Mouse (Mus musculus) midbrain, embryonic 14.5 days (tissue): ENCODE results near the gene Wnt7a. TPM values are rescaled to one million over a fixed set of nuclear protein-coding genes. Genes with fewer than 3 reads are reported as not detected.

Experiments used
- ATAC-seq: fragments of 200-750 bp; cut with Nextera tagmentation; 2 replicates; pipeline ENCODE4 v1.8.0; 2017; ENCODE audit warnings: moderate number of reproducible peaks, moderate library complexity; ENCODE audit not compliant: low FRiP score, low TSS enrichment
- DNase-seq: peaks from one replicate; pipeline ENCODE4 v3.0.0-alpha.2; 2015
- H3K27ac ChIP-seq: fragments of 300-500 bp; sonication (generic); replicated peaks from 2 replicates; pipeline ENCODE4 v1.5.1; 2014; ENCODE audit warnings: mild to moderate bottlenecking, low read depth, low read length, moderate library complexity
- H3K27me3 ChIP-seq: fragments of 300-500 bp; sonication (generic); 2 replicates; pipeline ENCODE4 v1.6.1; 2014; ENCODE audit warnings: low read length, control low read depth, mixed read lengths; ENCODE audit not compliant: control insufficient read depth, insufficient read depth
- H3K36me3 ChIP-seq: fragments of 300-500 bp; sonication (generic); 2 replicates; pipeline ENCODE4 v1.6.1; 2014; ENCODE audit warnings: low read length, control low read depth; ENCODE audit not compliant: control insufficient read depth, insufficient read depth
- H3K4me1 ChIP-seq: fragments of 300-500 bp; sonication (generic); 2 replicates; pipeline ENCODE4 v1.6.1; 2014; ENCODE audit warnings: mild to moderate bottlenecking, antibody characterized with exemption, low read length, control low read depth; ENCODE audit not compliant: control insufficient read depth, insufficient read depth
- H3K4me2 ChIP-seq: fragments of 300-500 bp; sonication (generic); 2 replicates; pipeline ENCODE4 v1.6.1; 2014; ENCODE audit warnings: mild to moderate bottlenecking, low read length, moderate library complexity
- H3K4me3 ChIP-seq: fragments of 300-500 bp; sonication (generic); replicated peaks from 2 replicates; pipeline ENCODE4 v1.5.1; 2014; ENCODE audit warnings: low read depth, low read length
- H3K9ac ChIP-seq: fragments of 300-500 bp; sonication (generic); replicated peaks from 2 replicates; pipeline ENCODE4 v1.6.1; 2014; ENCODE audit warnings: mild to moderate bottlenecking, low read length, moderate library complexity
- H3K9me3 ChIP-seq: fragments of 300-500 bp; sonication (generic); 2 replicates; pipeline ENCODE4 v1.6.1; 2016; ENCODE audit warnings: low read length, control low read depth, mixed read lengths; ENCODE audit not compliant: control insufficient read depth
- WGBS: fragments of 180-500 bp; shearing (Covaris S2); extraction: QIAGEN DNeasy Blood & Tissue Kit; methylation state at CpG from one replicate; pipeline ENCODE4 v1.1.7; 2014; 5-methylcytosine and 5-hydroxymethylcytosine counted together
- polyA plus RNA-seq: library from polyadenylated mRNA; unstranded; fragments of >200 nt; fragmentation: Nextera tagmentation; extraction: Ambion mirVana; gene quantifications from 2 replicates; pipeline ENCODE4 v1.2.1, GENCODE M21; 2014

Wnt7a gene
- polyA plus RNA-seq, 1 experiment from 2014 or later: 11.3 TPM

DNA sequence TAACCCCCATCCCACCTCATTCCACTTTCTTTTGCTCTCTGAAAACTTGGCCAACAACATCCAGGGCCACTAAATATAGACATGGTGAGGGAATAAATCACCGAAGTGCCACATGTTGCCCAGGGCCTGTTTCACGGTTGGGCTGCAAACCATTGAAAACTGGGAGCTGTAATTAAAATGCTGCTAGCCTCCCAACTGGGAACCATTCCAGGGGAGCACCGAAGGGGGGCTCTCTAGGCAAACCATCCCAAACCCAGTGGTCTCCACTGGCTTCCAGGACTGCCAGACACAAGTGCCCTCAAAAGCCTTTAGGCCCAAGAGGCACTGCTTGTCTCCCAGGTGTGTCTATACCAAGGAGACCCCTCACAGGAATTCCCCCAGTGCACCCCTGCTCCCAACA lies 31.9 kb downstream of the Wnt7a start:
- no peaks in the 10 kb centered on the region for H3K9me3 ChIP-seq
- H3K36me3 ChIP-seq: 0 out of 2 replicates have a peak, but pooled peaks cover 3% of the 10 kb centered on the region
- no peak overlapping the region for H3K9ac ChIP-seq
- no peak overlapping the region for H3K4me2 ChIP-seq
- DNase-seq: peak; percentile 39
- 59% methylated on average over 3 of the region's 3 CpGs for WGBS
- H3K27me3 ChIP-seq: no peaks in the 10 kb centered on the region
- no peak overlapping the region for H3K27ac ChIP-seq
- H3K4me1 ChIP-seq: no peaks in the 10 kb centered on the region
- no peak overlapping the region for H3K4me3 ChIP-seq
- ATAC-seq: no peak

DNA sequence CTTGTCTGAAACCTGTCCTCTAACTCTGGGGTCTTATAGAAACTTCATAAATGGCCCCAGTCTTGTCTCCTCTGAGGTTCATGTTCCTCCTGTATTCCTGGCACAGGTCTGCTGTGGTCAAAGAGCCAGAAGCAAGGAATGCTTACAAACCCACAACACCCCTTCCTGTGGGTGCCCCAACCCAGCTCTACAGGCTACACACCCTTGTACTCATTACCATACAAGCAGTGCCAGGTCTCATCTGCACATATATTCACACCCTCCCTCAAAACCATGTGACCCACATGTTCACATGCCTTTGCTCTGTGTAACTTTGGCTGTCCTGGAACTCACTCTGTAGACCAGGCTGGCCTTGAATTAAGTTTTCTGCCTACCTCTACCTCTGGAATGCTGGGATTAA lies 38.2 kb downstream of the Wnt7a start:
- Histone ChIP-seq H3K27me3 (no peaks in the 10 kb centered on the region), H3K9me3 (no peaks in the 10 kb centered on the region)

DNA sequence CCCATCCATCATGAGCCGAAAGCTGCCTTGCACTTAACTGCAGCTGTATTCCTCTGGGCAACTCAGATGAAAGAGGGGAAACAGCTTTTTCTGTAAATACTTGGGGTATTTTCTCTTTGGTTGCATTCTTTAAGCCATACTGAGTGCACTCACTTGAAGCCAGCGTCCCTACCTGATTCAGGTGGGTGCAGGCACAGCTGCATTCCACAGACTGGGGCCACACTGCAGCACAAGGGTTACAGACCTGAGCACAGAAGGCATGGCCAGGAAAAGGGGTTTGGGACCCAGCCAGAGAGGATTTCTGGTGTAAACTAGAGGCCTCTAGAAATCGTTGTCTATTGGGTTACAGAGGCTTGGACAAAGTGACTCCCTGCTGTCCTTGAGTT lies 38.6 kb downstream of the Wnt7a start:
- Histone ChIP-seq H3K9me3 (no peaks in the 10 kb centered on the region), H3K27me3 (no peaks in the 10 kb centered on the region), H3K4me3 (no peak overlapping the region), H3K36me3 (no peaks in the 10 kb centered on the region), H3K9ac (no peak overlapping the region), H3K27ac (0 out of 2 replicates have a peak overlapping the region, but pooled peaks have one; percentile 4), H3K4me1 (no peaks in the 10 kb centered on the region), H3K4me2 (no peak overlapping the region)
- no peak for DNase-seq
- no peak for ATAC-seq
- WGBS: 49% methylated on average over 3 of the region's 3 CpGs

More for the DNA sequence above, 38.2 kb downstream of the Wnt7a start:
- Histone ChIP-seq H3K4me1 (no peaks in the 10 kb centered on the region), H3K4me3 (no peak overlapping the region), H3K9ac (no peak overlapping the region), H3K36me3 (no peaks in the 10 kb centered on the region), H3K4me2 (no peak overlapping the region), H3K27ac (no peak overlapping the region)
- DNase-seq: no peak
- ATAC-seq: no peak

DNA sequence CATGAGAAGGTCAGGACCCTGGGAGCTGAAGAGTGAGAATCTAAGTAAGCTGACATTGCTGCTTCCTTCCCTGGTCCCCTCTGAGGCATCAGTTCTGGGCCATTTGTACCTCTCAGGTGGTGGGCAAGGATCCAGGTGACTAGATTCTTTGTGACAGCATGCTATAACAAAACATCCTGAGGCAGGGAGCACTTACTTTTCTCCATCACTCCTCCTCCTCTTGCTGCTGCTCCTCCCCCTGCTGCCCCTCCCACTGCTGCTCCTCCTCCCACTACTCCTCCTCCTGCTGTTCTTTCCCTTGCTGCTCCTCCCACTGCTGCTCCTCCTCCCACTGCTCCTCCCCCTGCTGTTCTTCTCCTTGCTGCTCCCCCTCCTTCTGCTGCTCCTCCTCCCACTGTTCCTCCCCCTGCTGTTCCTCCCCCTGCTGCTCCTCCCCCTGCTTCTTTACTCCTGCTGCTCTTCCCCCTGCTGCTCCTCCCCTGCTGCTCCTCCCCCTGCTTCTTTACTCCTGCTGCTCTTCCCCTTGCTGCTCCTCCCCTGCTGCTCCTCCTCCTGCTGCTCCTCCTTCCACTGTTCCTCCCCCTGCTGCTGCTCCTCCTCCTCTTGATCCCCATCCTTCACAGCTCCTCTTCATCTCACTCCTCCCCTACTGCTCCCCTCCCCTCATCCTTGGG lies 39.1 kb downstream of the Wnt7a start:
- H3K36me3 ChIP-seq: no peaks in the 10 kb centered on the region
- H3K4me3 ChIP-seq: no peak overlapping the region
- 0 out of 2 replicates have a peak overlapping the region, but pooled peaks have one; percentile 4 for H3K27ac ChIP-seq
- H3K4me2 ChIP-seq: no peak overlapping the region
- no peaks in the 10 kb centered on the region for H3K4me1 ChIP-seq
- ATAC-seq (no peak), DNase-seq (no peak)
- H3K27me3 ChIP-seq: no peaks in the 10 kb centered on the region
- no peak overlapping the region for H3K9ac ChIP-seq
- no peaks in the 10 kb centered on the region for H3K9me3 ChIP-seq

DNA sequence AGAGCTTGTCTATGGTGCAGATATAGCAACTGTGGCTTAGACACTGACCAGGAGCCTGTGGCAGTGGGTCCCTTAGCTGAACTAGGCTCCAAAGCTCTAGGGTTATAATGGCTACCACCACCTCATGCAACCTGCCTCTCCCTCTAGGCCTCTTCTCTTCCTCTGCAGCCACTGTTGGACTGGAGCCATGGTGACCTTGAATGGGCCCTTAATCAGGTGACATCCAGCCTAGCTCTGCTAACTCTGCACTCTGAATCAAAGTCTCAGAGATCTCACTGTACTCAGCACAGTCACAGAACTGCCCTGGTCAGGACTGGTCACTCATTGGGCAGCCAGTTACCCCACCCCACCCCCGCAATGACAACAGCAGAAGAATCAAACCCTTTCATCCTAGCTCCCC lies 44.4 kb downstream of the Wnt7a start:
- H3K9me3 ChIP-seq: no peaks in the 10 kb centered on the region
- H3K4me1 ChIP-seq: no peaks in the 10 kb centered on the region
- H3K27me3 ChIP-seq: no peaks in the 10 kb centered on the region
- no peak overlapping the region for H3K4me2 ChIP-seq
- no peak overlapping the region for H3K4me3 ChIP-seq
- DNase-seq (no peak), ATAC-seq (no peak)
- no peak overlapping the region for H3K9ac ChIP-seq
- no peak overlapping the region for H3K27ac ChIP-seq
- WGBS: 89% methylated on average over 1 of the region's 1 CpGs
- H3K36me3 ChIP-seq: 0 out of 2 replicates have a peak, but pooled peaks cover 4% of the 10 kb centered on the region

DNA sequence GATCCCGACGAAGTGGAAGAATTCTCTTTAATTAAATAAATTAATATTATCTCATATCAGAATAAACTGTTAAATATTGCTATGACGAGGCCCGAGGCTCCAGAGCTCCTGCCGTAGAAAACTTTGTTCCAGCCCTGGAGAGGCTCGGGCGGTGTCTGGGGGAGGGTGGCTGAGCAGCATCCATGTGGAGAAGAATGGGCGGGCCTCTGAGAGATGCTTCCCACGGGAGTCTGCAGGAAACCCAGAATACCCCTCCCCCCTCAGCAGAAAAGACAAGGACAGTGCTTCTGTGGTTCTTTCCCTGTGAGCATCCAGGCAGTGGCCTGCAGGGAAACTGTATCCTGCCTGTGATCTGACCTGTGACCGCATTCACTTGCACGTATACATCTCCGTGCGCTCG lies 45.7 kb downstream of the Wnt7a start:
- WGBS: 75% methylated on average over 14 of the region's 14 CpGs
- Histone ChIP-seq H3K4me2 (no peak overlapping the region), H3K36me3 (0 out of 2 replicates have a peak, but pooled peaks cover 4% of the 10 kb centered on the region), H3K9me3 (no peaks in the 10 kb centered on the region), H3K27ac (no peak overlapping the region), H3K9ac (no peak overlapping the region), H3K4me3 (no peak overlapping the region), H3K27me3 (no peaks in the 10 kb centered on the region), H3K4me1 (0 out of 2 replicates have a peak, but pooled peaks cover 4% of the 10 kb centered on the region)
- DNase-seq (no peak), ATAC-seq (no peak)

DNA sequence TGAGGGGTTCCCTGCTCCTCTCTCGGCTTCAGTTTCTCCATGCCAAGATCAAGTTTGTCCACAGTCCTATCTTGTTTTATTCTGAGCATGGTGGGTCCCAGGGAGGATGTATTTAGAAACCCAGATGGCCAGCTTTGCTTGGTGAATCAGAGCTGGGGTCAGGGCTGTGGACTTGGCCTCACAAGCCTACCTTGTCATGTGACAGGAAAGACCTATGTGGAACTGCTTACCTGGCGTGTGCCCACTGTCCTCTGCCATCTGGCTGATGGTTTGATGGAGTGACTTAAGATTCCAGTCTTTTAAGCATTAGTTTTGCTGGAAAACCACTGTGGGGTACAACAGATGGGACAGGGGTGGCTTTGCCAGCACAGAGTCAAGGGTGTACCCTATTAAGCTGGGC lies 48.4 kb downstream of the Wnt7a start:
- Histone ChIP-seq H3K9me3 (no peaks in the 10 kb centered on the region), H3K9ac (no peak overlapping the region), H3K36me3 (0 out of 2 replicates have a peak, but pooled peaks cover 4% of the 10 kb centered on the region), H3K4me1 (0 out of 2 replicates have a peak, but pooled peaks cover 4% of the 10 kb centered on the region), H3K27me3 (no peaks in the 10 kb centered on the region), H3K4me2 (no peak overlapping the region), H3K27ac (no peak overlapping the region), H3K4me3 (no peak overlapping the region)
- no peak for ATAC-seq
- WGBS: 90% methylated on average over 2 of the region's 2 CpGs
- DNase-seq: no peak

DNA sequence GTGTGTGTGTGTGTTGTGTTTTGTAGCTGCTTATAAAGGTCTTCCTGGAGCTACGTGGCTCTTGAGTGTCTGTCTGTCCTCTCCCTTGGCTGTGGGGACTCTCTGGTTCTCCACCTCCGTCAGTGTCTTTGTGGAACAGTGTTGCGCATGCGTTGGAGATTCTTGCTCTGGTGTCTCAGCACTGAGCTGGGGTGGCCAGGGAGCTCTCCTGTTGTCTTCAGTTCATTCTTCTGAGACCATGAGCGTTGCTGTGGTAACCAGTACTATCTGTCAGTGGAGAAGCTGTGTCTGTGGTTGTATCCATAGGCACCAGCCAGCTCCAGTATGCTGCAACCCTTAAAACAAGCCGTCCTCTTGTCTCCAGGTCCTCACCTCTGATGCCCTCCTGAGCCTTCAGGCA lies 50.2 kb downstream of the Wnt7a start:
- H3K9ac ChIP-seq: no peak overlapping the region
- no peaks in the 10 kb centered on the region for H3K27me3 ChIP-seq
- no peaks in the 10 kb centered on the region for H3K9me3 ChIP-seq
- 0 out of 2 replicates have a peak overlapping the region, but pooled peaks have one; percentile 8 for H3K27ac ChIP-seq
- H3K4me2 ChIP-seq: no peak overlapping the region
- 0 out of 2 replicates have a peak, but pooled peaks cover 4% of the 10 kb centered on the region for H3K4me1 ChIP-seq
- ATAC-seq (no peak), DNase-seq (peak; percentile 60)
- no peak overlapping the region for H3K4me3 ChIP-seq
- 26% methylated on average over 6 of the region's 6 CpGs for WGBS
- H3K36me3 ChIP-seq: 0 out of 2 replicates have a peak, but pooled peaks cover 4% of the 10 kb centered on the region

DNA sequence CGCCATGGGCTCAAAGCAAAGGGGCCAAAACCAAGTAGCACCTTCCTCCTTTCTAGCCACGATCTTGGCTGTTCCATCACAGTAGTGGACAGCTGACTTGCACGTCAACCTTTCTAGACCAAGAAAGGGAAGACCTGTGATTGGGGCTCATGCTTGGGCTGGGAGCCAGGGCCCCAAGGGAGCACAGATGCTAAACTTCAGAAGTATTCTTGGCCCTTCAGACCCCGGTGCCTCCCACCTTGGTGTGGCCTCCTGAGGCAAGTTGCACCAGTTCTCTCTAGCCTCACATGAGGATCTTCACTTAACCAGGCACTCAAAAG lies 50.8 kb downstream of the Wnt7a start:
- H3K9ac ChIP-seq: no peak overlapping the region
- WGBS: 97% methylated on average over 4 of the region's 4 CpGs
- no peaks in the 10 kb centered on the region for H3K27me3 ChIP-seq
- DNase-seq: no peak
- no peak overlapping the region for H3K27ac ChIP-seq
- no peak overlapping the region for H3K4me3 ChIP-seq
- 0 out of 2 replicates have a peak, but pooled peaks cover 4% of the 10 kb centered on the region for H3K36me3 ChIP-seq
- H3K4me1 ChIP-seq: 0 out of 2 replicates have a peak, but pooled peaks cover 4% of the 10 kb centered on the region
- no peak overlapping the region for H3K4me2 ChIP-seq
- ATAC-seq: no peak
- no peaks in the 10 kb centered on the region for H3K9me3 ChIP-seq
